Mouse (Mus musculus): ENCODE measurements at regions not wholly inside any gene's neighbourhood (a gene's known extent, or its start where the extent isn't known, plus 50 kb on each side); places are given as distances from the start of the nearest gene placed in this dataset.
A peak's percentile ranks its signal among the peaks of the same experiment; 100 is the strongest.

GRCm38 (mm10) chr7:133469106-133469505, 132.9 kb downstream of the Tex36 start:
- Histone ChIP-seq H3K27ac (replicated peaks) (no peak overlapping the region), H3K4me3 (no peak overlapping the region), H3K9ac (no peak overlapping the region), H3K4me2 (no peak overlapping the region), H3K36me3 (no peaks in the 10 kb centered on the region), H3K9me3 (no peaks in the 10 kb centered on the region), H3K4me1 (peaks cover 21% of the 10 kb centered on the region), H3K27me3 (replicated peaks) (no peaks in the 10 kb centered on the region)
- WGBS, result 54% methylated on average over 3 of the region's 3 CpGs
- no peak for ATAC-seq (ENCODE audit: extremely low read depth, insufficient number of reproducible peaks, low FRiP score, low TSS enrichment)

GRCm38 (mm10) chr7:133468346-133468745, 133.6 kb downstream of the Tex36 start:
- Histone ChIP-seq H3K4me1 (peaks cover 21% of the 10 kb centered on the region), H3K4me2 (no peak overlapping the region), H3K9me3 (peaks cover 6% of the 10 kb centered on the region; the same call in 1 of the 2 replicates), H3K27ac (replicated peaks) (no peak overlapping the region), H3K27me3 (replicated peaks) (no peaks in the 10 kb centered on the region), H3K4me3 (no peak overlapping the region), H3K9ac (no peak overlapping the region), H3K36me3 (no peaks in the 10 kb centered on the region)
- no peak for ATAC-seq (ENCODE audit: extremely low read depth, insufficient number of reproducible peaks, low FRiP score, low TSS enrichment)
- WGBS, result 24% methylated on average over 3 of the region's 3 CpGs

DNA sequence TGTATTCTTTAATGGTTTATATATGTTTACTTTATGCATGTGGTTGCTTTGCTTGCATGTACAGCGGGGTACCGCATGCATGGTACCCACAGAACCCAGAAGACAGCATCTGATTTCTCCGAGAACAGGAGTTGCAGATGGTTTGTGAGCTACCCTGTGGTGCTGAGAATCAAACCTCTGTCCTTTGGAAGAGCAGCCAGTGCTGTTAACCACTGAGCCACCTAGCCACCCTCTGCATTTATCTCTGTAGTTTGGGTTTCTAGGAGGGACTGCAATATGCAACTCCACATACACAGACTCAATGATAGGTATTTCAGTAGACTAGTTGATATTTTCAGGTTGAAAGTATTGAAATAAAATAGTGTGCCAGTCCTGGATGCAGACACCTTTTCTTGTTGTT, 134.4 kb downstream of the Tex36 start:
- Histone ChIP-seq H3K27ac (replicated peaks) (no peak overlapping the region), H3K4me1 (peaks cover 21% of the 10 kb centered on the region), H3K9ac (no peak overlapping the region), H3K9me3 (peaks cover 9% of the 10 kb centered on the region; the same call in 1 of the 2 replicates), H3K4me2 (no peak overlapping the region), H3K36me3 (no peaks in the 10 kb centered on the region), H3K27me3 (replicated peaks) (no peaks in the 10 kb centered on the region), H3K4me3 (no peak overlapping the region)
- no peak for ATAC-seq (ENCODE audit: extremely low read depth, insufficient number of reproducible peaks, low FRiP score, low TSS enrichment)
- WGBS, result 83% methylated on average over 3 of the region's 3 CpGs

GRCm38 (mm10) chr7:133459306-133459705, 142.7 kb downstream of the Tex36 start:
- no peak overlapping the region for H3K9ac ChIP-seq
- WGBS, result 76% methylated on average over 7 of the region's 7 CpGs
- H3K27ac ChIP-seq (replicated peaks), result no peak overlapping the region
- peaks cover 6% of the 10 kb centered on the region; the same call in 1 of the 2 replicates for H3K4me1 ChIP-seq
- peaks cover 9% of the 10 kb centered on the region; the same call in 1 of the 2 replicates for H3K9me3 ChIP-seq
- H3K27me3 ChIP-seq (replicated peaks), result no peaks in the 10 kb centered on the region; the same call in 1 of the 2 replicates
- no peaks in the 10 kb centered on the region for H3K36me3 ChIP-seq
- no peak overlapping the region for H3K4me3 ChIP-seq
- H3K4me2 ChIP-seq, result no peak overlapping the region
- ATAC-seq (ENCODE audit: extremely low read depth, insufficient number of reproducible peaks, low FRiP score, low TSS enrichment), result no peak

DNA sequence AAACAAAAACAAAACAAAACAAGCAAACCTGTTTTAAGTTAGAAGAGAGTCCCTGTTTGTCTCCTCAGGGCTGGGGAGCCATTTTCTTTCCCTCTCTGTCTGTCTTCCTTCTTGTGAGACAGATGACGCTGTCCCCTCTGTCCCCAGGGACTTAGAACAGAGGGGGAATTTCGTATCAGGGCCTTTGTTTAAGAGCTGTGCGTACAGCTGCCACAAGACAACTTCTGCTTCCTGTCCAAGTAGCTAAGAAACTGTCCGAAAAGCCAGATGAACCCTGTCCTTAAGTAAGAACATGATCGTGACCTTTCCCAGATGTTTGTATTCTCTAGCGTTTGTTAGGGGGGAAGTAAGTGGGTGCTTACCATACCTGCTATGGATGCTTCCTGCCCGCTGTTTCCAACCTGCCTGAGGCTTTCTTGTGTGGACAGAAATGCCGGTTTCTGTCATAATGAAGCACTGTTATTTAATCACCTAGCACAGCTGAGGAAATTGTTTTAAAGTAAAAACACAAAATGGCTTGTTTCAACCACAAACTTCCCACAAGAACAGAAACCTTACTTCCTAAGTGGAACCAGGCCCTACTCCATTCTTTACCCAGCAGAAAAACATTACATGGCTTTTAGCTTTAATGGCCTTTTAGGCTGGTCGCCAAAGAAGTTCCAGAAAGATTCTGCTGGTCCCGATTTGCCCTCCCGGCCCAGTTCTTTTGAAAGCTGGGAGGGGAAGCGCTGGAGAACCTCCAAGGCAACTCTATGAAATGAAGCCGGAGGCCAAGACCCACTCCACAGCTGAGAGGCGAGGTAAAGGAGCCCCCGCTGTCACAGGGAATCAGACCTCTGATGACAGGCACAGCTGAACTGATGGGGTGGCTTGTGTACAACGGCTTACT, 144.3 kb downstream of the Tex36 start:
- ATAC-seq (ENCODE audit: extremely low read depth, insufficient number of reproducible peaks, low FRiP score, low TSS enrichment), result no peak
- H3K27me3 ChIP-seq (replicated peaks), result no peaks in the 10 kb centered on the region; the same call in 1 of the 2 replicates
- 50% methylated on average over 16 of the region's 16 CpGs for WGBS

DNA sequence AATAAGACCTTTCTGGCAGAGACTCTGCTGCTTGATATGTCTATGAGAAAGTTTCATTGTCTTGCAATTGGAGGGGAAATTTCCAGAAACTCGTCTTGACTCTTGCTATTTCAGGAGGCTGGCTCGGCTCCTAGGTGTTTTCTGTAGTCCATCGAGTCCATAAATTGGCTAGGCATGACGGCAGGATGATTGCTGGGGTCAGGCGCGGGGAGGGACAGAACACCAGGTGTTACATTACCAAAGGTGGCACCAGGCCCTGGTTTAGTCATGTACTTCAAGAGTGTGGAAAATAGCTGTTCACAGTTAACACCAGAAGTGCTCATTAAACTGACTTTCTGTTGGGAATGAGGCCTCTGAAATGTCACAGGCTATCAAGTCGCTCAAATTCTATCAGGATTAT, 151.7 kb downstream of the Tex36 start:
- Histone ChIP-seq H3K27ac (replicated peaks) (no peak overlapping the region), H3K4me2 (no peak overlapping the region), H3K27me3 (replicated peaks) (no peaks in the 10 kb centered on the region), H3K9me3 (no peaks in the 10 kb centered on the region), H3K9ac (no peak overlapping the region), H3K4me3 (no peak overlapping the region), H3K36me3 (no peaks in the 10 kb centered on the region), H3K4me1 (peaks cover 2% of the 10 kb centered on the region; the same call in 1 of the 2 replicates)
- ATAC-seq (ENCODE audit: extremely low read depth, insufficient number of reproducible peaks, low FRiP score, low TSS enrichment), result no peak
- WGBS, result 80% methylated on average over 7 of the region's 7 CpGs

More for the DNA sequence above, 144.3 kb downstream of the Tex36 start:
- H3K9ac ChIP-seq, result no peak overlapping the region
- H3K4me1 ChIP-seq, result peaks cover 6% of the 10 kb centered on the region; the same call in 1 of the 2 replicates
- no peaks in the 10 kb centered on the region for H3K9me3 ChIP-seq
- H3K4me2 ChIP-seq, result no peak overlapping the region
- no peaks in the 10 kb centered on the region for H3K36me3 ChIP-seq
- peak overlapping the region; percentile 71 for H3K27ac ChIP-seq (replicated peaks)
- H3K4me3 ChIP-seq, result no peak overlapping the region

DNA sequence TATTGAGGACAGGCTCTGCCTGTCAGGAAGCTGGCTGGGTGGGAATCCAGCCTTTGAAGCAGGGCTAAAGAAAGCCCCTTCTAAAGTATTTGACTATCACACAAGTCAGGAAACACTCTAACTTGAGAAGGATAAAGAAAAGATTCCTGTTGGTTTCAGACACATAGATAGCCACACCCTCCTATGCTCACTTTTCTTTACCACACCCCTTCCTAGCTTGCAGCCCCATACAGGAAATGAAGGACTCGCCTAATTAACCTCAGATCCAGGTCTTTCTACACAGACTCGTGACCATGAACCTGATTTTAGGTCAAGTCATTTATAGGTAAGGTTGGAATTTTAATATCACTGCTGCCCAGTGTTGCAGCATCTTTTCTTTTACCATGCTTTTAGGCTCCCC, 154.9 kb downstream of the Tex36 start:
- Histone ChIP-seq H3K4me3 (no peak overlapping the region), H3K4me1 (peaks cover 2% of the 10 kb centered on the region; the same call in 1 of the 2 replicates), H3K9ac (no peak overlapping the region), H3K36me3 (no peaks in the 10 kb centered on the region), H3K27me3 (replicated peaks) (no peaks in the 10 kb centered on the region), H3K9me3 (no peaks in the 10 kb centered on the region), H3K27ac (replicated peaks) (no peak overlapping the region), H3K4me2 (no peak overlapping the region)
- ATAC-seq (ENCODE audit: extremely low read depth, insufficient number of reproducible peaks, low FRiP score, low TSS enrichment), result no peak
- 30% methylated on average over 2 of the region's 2 CpGs for WGBS

DNA sequence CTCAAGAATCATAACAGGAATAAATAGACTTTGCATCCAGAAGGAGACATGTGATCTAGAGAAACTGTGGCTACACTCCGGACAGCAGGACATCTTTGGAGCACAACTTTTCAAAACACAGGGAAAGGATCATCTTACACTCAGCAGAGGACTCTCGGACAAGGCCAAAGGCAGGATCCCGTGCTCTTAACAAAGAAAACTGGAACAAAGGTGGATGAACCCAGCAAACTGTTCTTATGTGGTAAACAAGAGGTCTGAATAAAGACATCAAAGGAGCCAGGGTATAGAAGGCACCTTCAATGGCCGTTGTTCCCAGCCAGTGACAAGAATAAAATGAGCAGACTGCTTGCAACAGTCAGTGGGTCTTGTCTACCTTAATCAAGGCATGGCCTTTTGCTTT, 160.3 kb downstream of the Tex36 start:
- no peaks in the 10 kb centered on the region for H3K36me3 ChIP-seq
- H3K27ac ChIP-seq (replicated peaks), result no peak overlapping the region
- H3K4me1 ChIP-seq, result peaks cover 10% of the 10 kb centered on the region; the same call in 1 of the 2 replicates
- ATAC-seq (ENCODE audit: extremely low read depth, insufficient number of reproducible peaks, low FRiP score, low TSS enrichment), result no peak
- H3K9ac ChIP-seq, result no peak overlapping the region
- H3K9me3 ChIP-seq, result 0 out of 2 replicates have a peak, but pooled peaks cover 2% of the 10 kb centered on the region
- H3K4me3 ChIP-seq, result no peak overlapping the region
- WGBS, result 48% methylated on average over 4 of the region's 4 CpGs
- H3K4me2 ChIP-seq, result no peak overlapping the region
- H3K27me3 ChIP-seq (replicated peaks), result no peaks in the 10 kb centered on the region

GRCm38 (mm10) chr7:133441169-133441568, 160.8 kb downstream of the Tex36 start:
- H3K36me3 ChIP-seq, result no peaks in the 10 kb centered on the region
- H3K4me1 ChIP-seq, result peaks cover 10% of the 10 kb centered on the region; the same call in 1 of the 2 replicates
- H3K4me2 ChIP-seq, result peak overlapping the region; percentile 12
- H3K4me3 ChIP-seq, result no peak overlapping the region
- ATAC-seq (ENCODE audit: extremely low read depth, insufficient number of reproducible peaks, low FRiP score, low TSS enrichment), result no peak
- 0 out of 2 replicates have a peak, but pooled peaks cover 3% of the 10 kb centered on the region for H3K9me3 ChIP-seq
- H3K27me3 ChIP-seq (replicated peaks), result no peaks in the 10 kb centered on the region
- no peak overlapping the region for H3K27ac ChIP-seq (replicated peaks)
- WGBS, result 78% methylated on average over 6 of the region's 6 CpGs
- H3K9ac ChIP-seq, result no peak overlapping the region

DNA sequence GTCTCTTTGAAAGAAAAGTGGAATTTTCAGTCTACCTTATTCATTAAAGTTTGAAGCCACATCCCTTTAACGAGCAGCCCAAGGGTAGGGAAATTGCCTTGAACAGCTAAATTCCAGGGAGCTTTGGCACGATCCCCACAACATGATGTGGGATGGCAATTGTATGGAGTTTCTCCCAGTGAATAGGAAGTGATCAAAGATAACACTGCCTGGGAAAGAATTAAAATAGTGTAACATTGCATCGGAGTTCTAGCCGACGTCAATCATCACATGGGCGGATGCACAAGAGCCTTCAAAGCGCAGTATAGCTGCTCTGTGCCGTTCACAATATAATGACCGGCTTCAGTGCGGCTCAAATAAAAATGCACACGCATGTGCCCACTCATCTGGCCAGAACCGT, 161.2 kb downstream of the Tex36 start:
- no peak for ATAC-seq (ENCODE audit: extremely low read depth, insufficient number of reproducible peaks, low FRiP score, low TSS enrichment)
- no peaks in the 10 kb centered on the region for H3K27me3 ChIP-seq (replicated peaks)
- H3K27ac ChIP-seq (replicated peaks), result no peak overlapping the region
- 55% methylated on average over 12 of the region's 12 CpGs for whole genome bisulfite sequencing
- no peaks in the 10 kb centered on the region for H3K36me3 ChIP-seq
- H3K4me1 ChIP-seq, result peaks cover 10% of the 10 kb centered on the region; the same call in 1 of the 2 replicates
- no peak overlapping the region for H3K4me3 ChIP-seq
- H3K4me2 ChIP-seq, result peak overlapping the region; percentile 12
- H3K9ac ChIP-seq, result no peak overlapping the region
- 0 out of 2 replicates have a peak, but pooled peaks cover 3% of the 10 kb centered on the region for H3K9me3 ChIP-seq

DNA sequence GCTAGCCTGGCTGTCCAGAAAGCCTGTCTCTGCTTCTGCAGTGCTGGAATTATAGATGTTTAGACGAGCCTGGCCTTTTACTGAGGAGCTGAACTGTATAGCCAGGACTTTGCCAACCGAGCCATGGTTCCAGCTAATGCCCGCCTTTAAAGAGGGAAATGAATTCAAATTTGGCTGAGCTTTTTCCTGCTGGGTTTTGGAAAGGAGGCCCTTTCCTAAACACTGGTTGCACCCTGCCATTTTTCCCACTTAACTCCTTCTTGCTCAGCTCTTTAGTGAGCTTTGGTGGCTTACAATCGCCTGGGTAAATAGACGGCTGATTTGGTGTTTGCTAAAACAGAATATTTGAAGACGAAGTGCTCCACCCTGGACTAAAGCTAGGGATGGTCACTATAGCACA, 161.9 kb downstream of the Tex36 start:
- WGBS, result 82% methylated on average over 6 of the region's 6 CpGs
- Histone ChIP-seq H3K27ac (replicated peaks) (no peak overlapping the region), H3K27me3 (replicated peaks) (no peaks in the 10 kb centered on the region), H3K9me3 (0 out of 2 replicates have a peak, but pooled peaks cover 3% of the 10 kb centered on the region), H3K36me3 (no peaks in the 10 kb centered on the region), H3K4me2 (no peak overlapping the region), H3K9ac (no peak overlapping the region), H3K4me3 (no peak overlapping the region), H3K4me1 (peaks cover 10% of the 10 kb centered on the region; the same call in 1 of the 2 replicates)
- no peak for ATAC-seq (ENCODE audit: extremely low read depth, insufficient number of reproducible peaks, low FRiP score, low TSS enrichment)
